ENCODE assay signal across 14 mouse cellular contexts in the genomic region with DNA sequence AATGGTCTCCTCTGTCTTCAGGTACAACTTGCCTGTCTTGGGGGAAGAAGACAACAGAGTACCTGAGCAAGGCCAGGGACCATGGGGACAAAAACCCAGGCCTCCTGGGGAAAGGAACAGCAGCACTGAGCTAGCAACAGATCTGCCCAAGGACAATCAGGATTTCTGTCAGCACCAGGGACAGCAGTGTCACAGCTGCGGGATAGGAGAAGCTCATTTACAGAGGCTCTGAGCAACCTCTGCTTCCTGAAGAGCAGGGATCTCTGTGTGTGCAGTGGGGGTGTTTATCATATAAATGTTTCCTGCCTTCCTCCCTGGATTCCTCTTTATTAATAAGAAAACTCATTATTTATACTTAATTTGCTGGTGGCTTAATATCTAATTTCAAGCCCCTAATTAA.
DNase-seq lines count a peak whose midpoint lies in the region; ATAC-seq lines count a peak whose summit lies in the region.
"Had no signal": no experiment of that assay in that cellular context is flagged by ENCODE, and none has a peak within 500 bp of the region (broad histone marks: within the 10 kb centered on the region; RNA-seq: fewer than 3 reads in every experiment).

No protein-coding gene starts in this region.

- peak overlapping the region; percentile 36 for H3K27ac ChIP-seq in midbrain, embryonic 12.5 days (replicated peaks)
- no peak overlapping the region for H3K27ac ChIP-seq in midbrain, embryonic 11.5 days (ENCODE audit: low read depth, low read length)
- no peak overlapping the region for H3K27ac ChIP-seq in embryonic facial prominence, embryonic 14.5 days (replicated peaks; ENCODE audit: low read depth, low read length)
- peak overlapping the region; percentile 81 for H3K27ac ChIP-seq in neural tube, embryonic 13.5 days (replicated peaks)
- H3K27ac ChIP-seq: liver, embryonic 13.5 days had no signal

- no peaks in the 10 kb centered on the region for H3K9me3 ChIP-seq in midbrain, embryonic 12.5 days
- H3K9me3 ChIP-seq in midbrain, embryonic 11.5 days (ENCODE audit: control insufficient read depth, low read length): no peaks in the 10 kb centered on the region
- no peaks in the 10 kb centered on the region for H3K9me3 ChIP-seq in embryonic facial prominence, embryonic 14.5 days (ENCODE audit: control insufficient read depth, low read length)
- no peaks in the 10 kb centered on the region for H3K9me3 ChIP-seq in neural tube, embryonic 13.5 days
- H3K9me3 ChIP-seq: liver, embryonic 13.5 days had no signal

- no peaks in the 10 kb centered on the region for H3K27me3 ChIP-seq in midbrain, embryonic 12.5 days
- no peaks in the 10 kb centered on the region for H3K27me3 ChIP-seq in midbrain, embryonic 11.5 days (ENCODE audit: control insufficient read depth, insufficient read depth, low read length)
- H3K27me3 ChIP-seq in embryonic facial prominence, embryonic 14.5 days (replicated peaks; ENCODE audit: control insufficient read depth, insufficient read depth, low read length): no peaks in the 10 kb centered on the region
- no peaks in the 10 kb centered on the region for H3K27me3 ChIP-seq in neural tube, embryonic 13.5 days
- H3K27me3 ChIP-seq: liver, embryonic 13.5 days had no signal

- no peaks in the 10 kb centered on the region for H3K36me3 ChIP-seq in midbrain, embryonic 12.5 days
- H3K36me3 ChIP-seq in midbrain, embryonic 11.5 days (ENCODE audit: control insufficient read depth, insufficient read depth, low read length): no peaks in the 10 kb centered on the region
- H3K36me3 ChIP-seq in embryonic facial prominence, embryonic 14.5 days (ENCODE audit: control insufficient read depth, insufficient read depth, low read length): no peaks in the 10 kb centered on the region
- H3K36me3 ChIP-seq in neural tube, embryonic 13.5 days: no peaks in the 10 kb centered on the region
- H3K36me3 ChIP-seq: liver, embryonic 13.5 days had no signal

- 0% methylated on average over 1 of the region's 1 CpGs for WGBS in midbrain, embryonic 12.5 days
- WGBS in midbrain, embryonic 11.5 days: 0% methylated on average over 1 of the region's 1 CpGs
- WGBS in embryonic facial prominence, embryonic 14.5 days: 0% methylated on average over 1 of the region's 1 CpGs
- WGBS in neural tube, embryonic 13.5 days: 4% methylated on average over 1 of the region's 1 CpGs

- H3K4me1 ChIP-seq in midbrain, embryonic 12.5 days: peaks cover 25% of the 10 kb centered on the region
- no peaks in the 10 kb centered on the region for H3K4me1 ChIP-seq in midbrain, embryonic 11.5 days (ENCODE audit: control insufficient read depth, insufficient read depth, low read length)
- no peaks in the 10 kb centered on the region for H3K4me1 ChIP-seq in embryonic facial prominence, embryonic 14.5 days (ENCODE audit: control insufficient read depth, insufficient read depth, low read length)
- H3K4me1 ChIP-seq in neural tube, embryonic 13.5 days (replicated peaks): peaks cover 44% of the 10 kb centered on the region
- H3K4me1 ChIP-seq: liver, embryonic 13.5 days had no signal

- no peak for ATAC-seq in midbrain, embryonic 12.5 days (ENCODE audit: low FRiP score, low read depth)
- ATAC-seq in midbrain, embryonic 11.5 days (ENCODE audit: low FRiP score): no peak
- no peak for ATAC-seq in embryonic facial prominence, embryonic 14.5 days (ENCODE audit: low read depth)
- ATAC-seq in neural tube, embryonic 13.5 days (ENCODE audit: low read depth): peak; percentile 38; the same call in 1 of the 2 replicates

- H3K9ac ChIP-seq in midbrain, embryonic 12.5 days (replicated peaks): no peak overlapping the region
- no peak overlapping the region for H3K9ac ChIP-seq in midbrain, embryonic 11.5 days (ENCODE audit: low read length)
- H3K9ac ChIP-seq in embryonic facial prominence, embryonic 14.5 days (ENCODE audit: low read depth, low read length): no peak overlapping the region
- no peak overlapping the region for H3K9ac ChIP-seq in neural tube, embryonic 13.5 days
- H3K9ac ChIP-seq: liver, embryonic 13.5 days had no signal

- no peak overlapping the region for H3K4me2 ChIP-seq in midbrain, embryonic 12.5 days (replicated peaks)
- H3K4me2 ChIP-seq in midbrain, embryonic 11.5 days: no peak overlapping the region
- H3K4me2 ChIP-seq in embryonic facial prominence, embryonic 14.5 days (ENCODE audit: low read depth, low read length): no peak overlapping the region
- no peak overlapping the region for H3K4me2 ChIP-seq in neural tube, embryonic 13.5 days
- H3K4me2 ChIP-seq: liver, embryonic 13.5 days had no signal

- H3K4me3 ChIP-seq in midbrain, embryonic 12.5 days: no peak overlapping the region
- no peak overlapping the region for H3K4me3 ChIP-seq in midbrain, embryonic 11.5 days (ENCODE audit: low read depth, low read length)
- H3K4me3 ChIP-seq in embryonic facial prominence, embryonic 14.5 days (ENCODE audit: low read depth, low read length): no peak overlapping the region
- no peak overlapping the region for H3K4me3 ChIP-seq in neural tube, embryonic 13.5 days
- H3K4me3 ChIP-seq: liver, embryonic 13.5 days; myocyte had no signal

- peak; percentile 54 for DNase-seq in adrenal gland, postnatal 14 days
- no peak for DNase-seq in adrenal gland, adult 8-10 months
- no peak for DNase-seq in midbrain, embryonic 11.5 days (ENCODE audit: low spot score, missing footprints)
- peak; percentile 35 for DNase-seq in embryonic facial prominence, embryonic 14.5 days (ENCODE audit: low spot score)
- no peak for DNase-seq in frontal cortex, postnatal 10 days (ENCODE audit: low spot score in 2 of 2)
- no peak for DNase-seq in c-Kit-positive CD71-positive TER-119-positive erythroid progenitor cells, embryonic 14.5 days (ENCODE audit: low spot score)
- DNase-seq: cerebellum, postnatal 14 days; heart, adult 18-20 months; heart, postnatal 14 days; kidney, adult 2 months; liver, embryonic 13.5 days had no signal

Comparison
In these comparisons a context has a peak if more than half of its experiments do, and no peak if none do; other contexts are left out.
1. DNase-seq: peak in adrenal gland, postnatal 14 days (single experiment) and embryonic facial prominence, embryonic 14.5 days (single experiment); none in adrenal gland, adult 8-10 months (single experiment), midbrain, embryonic 11.5 days (single experiment), frontal cortex, postnatal 10 days (0 of 2) and c-Kit-positive CD71-positive TER-119-positive erythroid progenitor cells, embryonic 14.5 days (single experiment).
2. H3K27ac ChIP-seq: peak in midbrain, embryonic 12.5 days (single experiment) and neural tube, embryonic 13.5 days (single experiment); none in midbrain, embryonic 11.5 days (single experiment) and embryonic facial prominence, embryonic 14.5 days (single experiment).